Mouse (Mus musculus): ENCODE measurements around the gene Gnpnat1. TPM values are rescaled to one million over a fixed set of nuclear protein-coding genes. Genes with fewer than 3 reads are reported as not detected.

Gnpnat1 gene
- polyA plus RNA-seq, 1 experiment from 2014 or later = 42.4 TPM

- H3K4me3 ChIP-seq = no peak overlapping the region
- no peaks in the 10 kb centered on the region for H3K9me3 ChIP-seq (replicated peaks)
- no peak overlapping the region for H3K27ac ChIP-seq (replicated peaks)
- no peaks in the 10 kb centered on the region; the same call in 1 of the 2 replicates for H3K4me1 ChIP-seq
- no peaks in the 10 kb centered on the region for H3K27me3 ChIP-seq (ENCODE audit: low read depth, poor library complexity, severe bottlenecking)
- no peak for DNase-seq (ENCODE audit: low spot score)
- no peaks in the 10 kb centered on the region for H3K36me3 ChIP-seq
- 85% methylated on average over 19 of the region's 19 CpGs for WGBS
Observed at GRCm38 (mm10) chr14:45438250-45438930, 33.7 kb upstream of the Gnpnat1 start.

- WGBS = 67% methylated on average over 6 of the region's 6 CpGs
- no peak overlapping the region for H3K4me3 ChIP-seq
- no peaks in the 10 kb centered on the region for H3K27me3 ChIP-seq (ENCODE audit: low read depth, poor library complexity, severe bottlenecking)
- H3K4me1 ChIP-seq = no peaks in the 10 kb centered on the region
- DNase-seq (ENCODE audit: low spot score) = no peak
- H3K27ac ChIP-seq (replicated peaks) = no peak overlapping the region
- no peaks in the 10 kb centered on the region for H3K36me3 ChIP-seq
- peaks cover 17% of the 10 kb centered on the region for H3K9me3 ChIP-seq (replicated peaks)
Observed at GRCm38 (mm10) chr14:45434220-45434619, 29.5 kb upstream of the Gnpnat1 start.

GRCm38 (mm10) chr14:45432003-45432402, 27.3 kb upstream of the Gnpnat1 start:
- Histone ChIP-seq H3K4me3 (no peak overlapping the region), H3K4me1 (no peaks in the 10 kb centered on the region), H3K27me3 (ENCODE audit: low read depth, poor library complexity, severe bottlenecking) (no peaks in the 10 kb centered on the region), H3K27ac (replicated peaks) (no peak overlapping the region), H3K36me3 (no peaks in the 10 kb centered on the region), H3K9me3 (replicated peaks) (peaks cover 17% of the 10 kb centered on the region)
- DNase-seq (ENCODE audit: low spot score) = no peak
- 65% methylated on average over 4 of the region's 4 CpGs for WGBS

- Histone ChIP-seq H3K27me3 (ENCODE audit: low read depth, poor library complexity, severe bottlenecking) (no peaks in the 10 kb centered on the region), H3K4me3 (no peak overlapping the region), H3K36me3 (no peaks in the 10 kb centered on the region), H3K4me1 (no peaks in the 10 kb centered on the region), H3K9me3 (replicated peaks) (peaks cover 22% of the 10 kb centered on the region), H3K27ac (replicated peaks) (no peak overlapping the region)
- no peak for DNase-seq (ENCODE audit: low spot score)
- 92% methylated on average over 13 of the region's 13 CpGs for WGBS
Observed at GRCm38 (mm10) chr14:45430066-45430842, 25.5 kb upstream of the Gnpnat1 start.

DNA sequence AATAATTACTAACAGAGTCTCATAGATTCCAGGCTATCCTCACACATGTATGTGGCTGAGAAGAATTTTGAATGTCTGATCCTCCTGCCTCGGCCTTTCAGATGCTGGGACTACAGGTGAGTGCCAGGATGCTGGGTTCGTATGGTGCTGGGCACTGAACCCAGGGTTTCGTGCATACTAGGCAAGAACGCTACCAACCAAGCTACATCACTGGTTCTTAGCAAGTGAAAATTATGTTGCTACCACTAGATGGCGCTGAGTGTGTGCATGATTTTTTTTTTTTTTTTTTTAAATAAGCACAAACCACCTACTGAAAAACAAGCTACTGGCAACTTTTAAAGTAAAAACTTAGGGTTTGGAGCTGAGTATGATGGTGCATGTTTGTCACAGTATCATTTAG, 18.5 kb upstream of the Gnpnat1 start:
- 19% methylated on average over 5 of the region's 5 CpGs for WGBS

DNA sequence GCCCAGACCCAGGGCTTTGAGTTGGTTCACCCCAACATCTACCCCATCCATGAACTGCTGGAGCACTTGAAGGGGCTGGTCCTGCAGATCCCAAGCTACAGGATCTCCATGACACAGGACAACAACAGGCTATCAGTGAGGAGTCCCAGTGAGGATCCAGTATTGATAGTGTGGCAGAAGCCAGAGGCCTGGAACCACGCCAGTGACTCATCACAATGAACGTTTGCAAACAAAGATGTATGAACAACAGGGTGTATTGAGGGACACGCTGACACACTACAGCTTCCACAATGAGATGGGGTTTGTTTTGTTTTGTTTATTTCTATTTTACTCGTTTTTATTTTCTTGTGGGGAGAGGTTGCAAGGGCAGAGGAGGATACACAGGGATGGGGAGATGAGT, 17.7 kb upstream of the Gnpnat1 start:
- Histone ChIP-seq H3K4me1 (no peaks in the 10 kb centered on the region), H3K27ac (replicated peaks) (no peak overlapping the region), H3K4me3 (no peak overlapping the region), H3K27me3 (ENCODE audit: low read depth, poor library complexity, severe bottlenecking) (no peaks in the 10 kb centered on the region), H3K36me3 (no peaks in the 10 kb centered on the region), H3K9me3 (replicated peaks) (peaks cover 5% of the 10 kb centered on the region; the same call in 1 of the 2 replicates)
- no peak for DNase-seq (ENCODE audit: low spot score)
- WGBS = 80% methylated on average over 4 of the region's 4 CpGs

More for the DNA sequence above, 18.5 kb upstream of the Gnpnat1 start:
- Histone ChIP-seq H3K27me3 (ENCODE audit: low read depth, poor library complexity, severe bottlenecking) (no peaks in the 10 kb centered on the region), H3K27ac (replicated peaks) (no peak overlapping the region), H3K36me3 (no peaks in the 10 kb centered on the region), H3K4me3 (no peak overlapping the region), H3K9me3 (replicated peaks) (peaks cover 5% of the 10 kb centered on the region; the same call in 1 of the 2 replicates), H3K4me1 (no peaks in the 10 kb centered on the region)
- no peak for DNase-seq (ENCODE audit: low spot score)

- no peak overlapping the region for H3K27ac ChIP-seq (replicated peaks)
- WGBS = 76% methylated on average over 4 of the region's 4 CpGs
- no peak for DNase-seq (ENCODE audit: low spot score)
- H3K36me3 ChIP-seq = no peaks in the 10 kb centered on the region
- no peaks in the 10 kb centered on the region for H3K27me3 ChIP-seq (ENCODE audit: low read depth, poor library complexity, severe bottlenecking)
- H3K4me3 ChIP-seq = no peak overlapping the region
- H3K4me1 ChIP-seq = no peaks in the 10 kb centered on the region
- H3K9me3 ChIP-seq (replicated peaks) = no peaks in the 10 kb centered on the region
Observed at GRCm38 (mm10) chr14:45419323-45419722, 14.6 kb upstream of the Gnpnat1 start.

DNA sequence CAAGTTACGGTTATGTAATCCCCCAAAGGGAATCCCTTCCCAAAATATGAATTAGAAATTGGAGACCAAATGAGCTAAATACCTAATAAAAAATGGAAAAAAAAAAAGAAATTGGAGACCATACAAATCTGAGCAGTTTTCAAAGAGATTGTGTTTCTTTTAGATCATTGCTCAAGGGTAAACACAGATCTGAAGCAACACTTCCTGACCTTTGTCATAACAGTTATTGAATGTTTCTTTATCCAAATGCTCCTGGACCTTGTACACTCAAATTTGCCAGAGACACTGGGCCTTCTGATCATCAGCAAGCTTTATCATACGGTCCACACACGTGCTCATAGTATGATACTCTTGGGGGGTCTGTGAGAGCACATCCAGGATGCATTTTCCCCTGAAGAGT, 13.8 kb upstream of the Gnpnat1 start:
- Histone ChIP-seq H3K4me3 (no peak overlapping the region), H3K9me3 (replicated peaks) (no peaks in the 10 kb centered on the region), H3K27ac (replicated peaks) (no peak overlapping the region), H3K4me1 (no peaks in the 10 kb centered on the region), H3K27me3 (ENCODE audit: low read depth, poor library complexity, severe bottlenecking) (no peaks in the 10 kb centered on the region), H3K36me3 (no peaks in the 10 kb centered on the region)
- WGBS = 91% methylated on average over 3 of the region's 3 CpGs
- DNase-seq (ENCODE audit: low spot score) = no peak

DNA sequence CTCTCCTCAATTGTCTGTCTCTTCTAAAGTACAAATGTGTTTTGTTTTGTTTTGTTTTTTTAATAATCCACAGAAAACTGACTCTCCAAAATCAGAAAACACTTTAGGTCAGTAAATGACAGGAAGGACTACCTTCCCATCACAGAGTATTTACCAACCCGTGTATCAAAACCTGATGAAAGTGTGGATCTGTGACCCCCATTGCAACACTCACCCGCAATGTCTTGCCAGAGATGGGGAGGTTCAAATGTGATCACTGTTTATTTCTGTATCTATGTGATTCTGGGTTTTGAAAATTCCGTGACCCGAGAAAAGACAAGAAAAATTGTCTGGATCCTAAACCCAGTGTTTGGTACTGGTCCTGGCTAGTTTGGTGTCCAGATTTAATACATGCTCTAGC, 11.6 kb upstream of the Gnpnat1 start:
- H3K27ac ChIP-seq (replicated peaks) = no peak overlapping the region
- 92% methylated on average over 4 of the region's 4 CpGs for WGBS
- H3K36me3 ChIP-seq = no peaks in the 10 kb centered on the region
- DNase-seq (ENCODE audit: low spot score) = no peak
- H3K4me3 ChIP-seq = no peak overlapping the region
- no peaks in the 10 kb centered on the region for H3K9me3 ChIP-seq (replicated peaks)
- H3K4me1 ChIP-seq = no peaks in the 10 kb centered on the region
- no peaks in the 10 kb centered on the region for H3K27me3 ChIP-seq (ENCODE audit: low read depth, poor library complexity, severe bottlenecking)

DNA sequence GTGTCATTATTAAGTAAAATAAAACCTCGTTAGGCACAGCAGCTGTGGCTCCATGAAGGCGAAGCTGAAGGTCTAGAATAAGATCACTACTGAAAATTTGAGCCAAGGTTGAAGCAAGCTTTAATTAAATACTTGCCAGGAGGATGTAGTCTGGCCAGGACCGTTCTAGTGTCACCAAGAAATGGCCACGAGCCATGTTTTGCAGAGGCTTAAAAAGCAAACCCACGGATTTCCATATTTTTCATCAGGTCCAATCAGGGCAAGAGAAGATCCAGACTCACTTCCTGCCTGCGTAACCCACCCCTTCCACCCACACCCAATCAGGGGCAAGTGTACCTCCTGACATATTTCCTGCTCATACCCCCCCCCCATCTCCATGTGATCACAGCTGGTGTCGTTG, 1.1 kb downstream of the Gnpnat1 start:
- Histone ChIP-seq H3K4me3 (no peak overlapping the region), H3K4me1 (no peaks in the 10 kb centered on the region), H3K9me3 (replicated peaks) (no peaks in the 10 kb centered on the region), H3K27ac (replicated peaks) (no peak overlapping the region), H3K27me3 (ENCODE audit: low read depth, poor library complexity, severe bottlenecking) (no peaks in the 10 kb centered on the region), H3K36me3 (no peaks in the 10 kb centered on the region)
- DNase-seq (ENCODE audit: low spot score) = no peak
- WGBS = 89% methylated on average over 7 of the region's 7 CpGs

GRCm38 (mm10) chr14:45399836-45400235, 4.9 kb downstream of the Gnpnat1 start:
- H3K9me3 ChIP-seq (replicated peaks) = no peaks in the 10 kb centered on the region
- H3K4me1 ChIP-seq = no peaks in the 10 kb centered on the region
- DNase-seq (ENCODE audit: low spot score) = no peak
- H3K4me3 ChIP-seq = no peak overlapping the region
- no peaks in the 10 kb centered on the region for H3K27me3 ChIP-seq (ENCODE audit: low read depth, poor library complexity, severe bottlenecking)
- WGBS = 81% methylated on average over 3 of the region's 3 CpGs
- no peaks in the 10 kb centered on the region for H3K36me3 ChIP-seq
- no peak overlapping the region for H3K27ac ChIP-seq (replicated peaks)

GRCm38 (mm10) chr14:45389194-45389593, 15.5 kb downstream of the Gnpnat1 start:
- H3K4me1 ChIP-seq = peaks cover 22% of the 10 kb centered on the region
- WGBS = 38% methylated on average over 3 of the region's 3 CpGs

More at GRCm38 (mm10) chr14:45389194-45389593, 15.5 kb downstream of the Gnpnat1 start:
- H3K36me3 ChIP-seq = no peaks in the 10 kb centered on the region
- DNase-seq (ENCODE audit: low spot score) = no peak
- H3K27ac ChIP-seq (replicated peaks) = peak overlapping the region; percentile 91
- no peaks in the 10 kb centered on the region for H3K27me3 ChIP-seq (ENCODE audit: low read depth, poor library complexity, severe bottlenecking)
- no peaks in the 10 kb centered on the region for H3K9me3 ChIP-seq (replicated peaks)
- H3K4me3 ChIP-seq = peak overlapping the region; percentile 84
